Mouse (Mus musculus): ENCODE data around the gene Zfp64.

DNA sequence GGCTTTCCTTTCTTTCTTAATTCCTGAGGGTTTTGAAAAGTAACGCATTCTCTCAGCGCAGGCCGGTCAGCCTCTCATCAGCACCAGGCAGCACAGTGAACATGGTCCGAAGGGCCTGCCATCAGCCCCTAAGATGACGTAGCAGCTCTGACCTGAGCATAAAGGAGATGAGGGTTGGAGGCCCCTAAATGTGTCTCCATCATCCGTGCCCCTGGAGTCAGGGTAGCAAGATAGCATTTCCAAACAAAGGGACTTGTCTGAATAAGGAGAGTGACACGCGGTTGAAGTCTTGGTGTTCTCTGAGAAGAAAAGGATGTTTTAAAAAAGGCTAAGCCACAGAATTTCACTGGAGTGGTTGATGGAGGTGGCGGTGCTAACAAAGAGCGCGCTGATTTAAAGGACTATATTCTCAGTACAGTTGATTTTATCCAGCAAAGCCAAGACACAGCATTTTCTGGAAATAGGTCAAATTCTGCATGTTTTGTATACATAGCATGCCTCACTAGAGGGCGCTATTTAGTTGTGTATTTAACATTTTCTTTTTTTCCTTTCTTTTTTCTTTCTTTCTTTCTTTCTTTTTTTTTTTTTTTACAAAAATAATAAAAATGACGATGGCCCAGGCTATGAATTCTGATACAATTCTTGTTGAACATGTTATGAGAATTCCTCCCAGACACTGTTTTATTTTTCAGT, 34.8 kb upstream of the Zfp64 start:
- no peak for TF ChIP-seq CTCF (IDR thresholded peaks at IDR 0.05; ENCODE audit: extremely low read depth, insufficient read depth, low read length)
- TF ChIP-seq POLR2A (IDR thresholded peaks at IDR 0.05; ENCODE audit: extremely low read depth, insufficient read depth, low read length), result no peak
